Mouse (Mus musculus) heart, postnatal 0 days (tissue): ENCODE results near the gene Ncstn. TPM values are rescaled to one million over a fixed set of nuclear protein-coding genes. Genes with fewer than 3 reads are reported as not detected.
A peak's percentile ranks its signal among the peaks of the same experiment; 100 is the strongest.

Experiments
- ATAC-seq: fragments of 200-750 bp; cut with Nextera tagmentation; 2 replicates; pipeline ENCODE4 v1.8.0; 2017; ENCODE audit warnings: low read depth, moderate number of reproducible peaks, moderate library complexity; ENCODE audit not compliant: insufficient read depth
- DNase-seq: peaks from one replicate; pipeline ENCODE4 v3.0.0-alpha.2; 2016; ENCODE audit warnings: low spot score
- H3K27ac ChIP-seq: fragments of 300-500 bp; sonication (generic); 2 replicates; pipeline ENCODE4 v1.5.1; 2014; ENCODE audit warnings: low read depth, mild to moderate bottlenecking
- H3K27me3 ChIP-seq: fragments of 300-500 bp; sonication (generic); 2 replicates; pipeline ENCODE4 v1.6.1; 2014; ENCODE audit warnings: low read length, mixed read lengths; ENCODE audit not compliant: control insufficient read depth, insufficient read depth
- H3K36me3 ChIP-seq: fragments of 300-500 bp; sonication (generic); replicated peaks from 2 replicates; pipeline ENCODE4 v1.6.1; 2014; ENCODE audit warnings: low read length, mixed read lengths; ENCODE audit not compliant: control insufficient read depth, insufficient read depth
- H3K4me1 ChIP-seq: fragments of 300-500 bp; sonication (generic); 2 replicates; pipeline ENCODE4 v1.6.1; 2014; ENCODE audit warnings: antibody characterized with exemption; ENCODE audit not compliant: control insufficient read depth, insufficient read depth
- H3K4me2 ChIP-seq: fragments of 300-500 bp; sonication (generic); 2 replicates; pipeline ENCODE4 v1.6.1; 2014; ENCODE audit warnings: low read depth, mild to moderate bottlenecking, low read length, moderate library complexity
- H3K4me3 ChIP-seq: fragments of 300-500 bp; sonication (generic); 2 replicates; pipeline ENCODE4 v1.5.1; 2014; ENCODE audit warnings: low read depth, low read length
- H3K9ac ChIP-seq: fragments of 300-500 bp; sonication (generic); replicated peaks from 2 replicates; pipeline ENCODE4 v1.6.1; 2014; ENCODE audit warnings: low read depth, low read length, mixed read lengths
- H3K9me3 ChIP-seq: fragments of 300-500 bp; sonication (generic); replicated peaks from 2 replicates; pipeline ENCODE4 v1.6.1; 2016; ENCODE audit warnings: low read length; ENCODE audit not compliant: control insufficient read depth
- CTCF ChIP-seq: IDR thresholded peaks from 2 replicates; pipeline ENCODE4 v1.5.1; 2016; ENCODE audit warnings: antibody characterized with exemption, control low read depth, low read depth
- EP300 ChIP-seq: IDR thresholded peaks from 2 replicates; pipeline ENCODE4 v1.6.1; 2016; ENCODE audit warnings: antibody characterized with exemption, low read depth
- WGBS: fragments of 180-500 bp; shearing (Covaris S2); extraction: QIAGEN DNeasy Blood & Tissue Kit; methylation state at CpG from one replicate; pipeline ENCODE4 v1.1.7; 2014; 5-methylcytosine and 5-hydroxymethylcytosine counted together
- polyA plus RNA-seq: library from polyadenylated mRNA; unstranded; fragments of >200 nt; fragmentation: Nextera tagmentation; extraction: Ambion mirVana; gene quantifications from 2 replicates; pipeline ENCODE4 v1.2.1, GENCODE M21; 2015
- total RNA-seq: library from RNA; depleted of rRNA; stranded (reverse); fragments of >200 nt; gene quantifications from 2 replicates; pipeline ENCODE4 v1.2.3, GENCODE M21; 2014; ENCODE audit warnings: low replicate concordance; rRNA removed

Gene Ncstn
- total and polyA plus RNA-seq, 2 experiments from 2014 or later: 53.4 to 68.1 TPM

GRCm38 (mm10) chr1:172016031-172016430, 66.6 kb downstream of the Ncstn start:
- Histone ChIP-seq H3K4me2 (peak overlapping the region; percentile 35; the same call in 1 of the 2 replicates), H3K9ac (no peak overlapping the region), H3K9me3 (no peaks in the 10 kb centered on the region), H3K4me1 (peaks cover 11% of the 10 kb centered on the region; the same call in 1 of the 2 replicates), H3K4me3 (no peak overlapping the region), H3K27me3 (no peaks in the 10 kb centered on the region), H3K27ac (no peak overlapping the region; the same call in 1 of the 2 replicates), H3K36me3 (no peaks in the 10 kb centered on the region)
- WGBS: 45% methylated on average over 8 of the region's 8 CpGs
- no peak for DNase-seq
- TF ChIP-seq EP300 (no peak), CTCF (no peak)
- ATAC-seq: no peak

Other genes starting within 250 kb of the Ncstn start
- gene Cd84, start 243.1 kb downstream of the Ncstn start, total RNA-seq: 0.27 and 4.6 TPM in 2 replicates
- gene Cd84, start 243.1 kb downstream of the Ncstn start, polyA plus RNA-seq: 1.7 and 2.1 TPM in 2 replicates
- 0.15 TPM in 1 of 2 replicates, not detected in the other for gene Gm10521, start 187.1 kb downstream of the Ncstn start, total RNA-seq
- not detected in 2 replicates for gene Gm10521, start 187.1 kb downstream of the Ncstn start, polyA plus RNA-seq
- 0.12 TPM in 1 of 2 replicates, not detected in the other for gene Slamf6, start 165.3 kb downstream of the Ncstn start, total RNA-seq
- gene Slamf6, start 165.3 kb downstream of the Ncstn start, polyA plus RNA-seq: 0.11 and 0.26 TPM in 2 replicates
- gene Vangl2, start 54.4 kb downstream of the Ncstn start, total RNA-seq: 11.2 and 11.4 TPM in 2 replicates
- gene Vangl2, start 54.4 kb downstream of the Ncstn start, polyA plus RNA-seq: 4.7 and 5.2 TPM in 2 replicates
- not detected in 2 replicates for gene Nhlh1, start 25.2 kb downstream of the Ncstn start, total RNA-seq
- gene Nhlh1, start 25.2 kb downstream of the Ncstn start, polyA plus RNA-seq: not detected in 2 replicates
- 148 and 174 TPM in 2 replicates for gene Copa, start 266 bp downstream of the Ncstn start, total RNA-seq
- 101 and 102 TPM in 2 replicates for gene Copa, start 266 bp downstream of the Ncstn start, polyA plus RNA-seq
- 157 and 250 TPM in 2 replicates for gene Pex19, start 44.0 kb upstream of the Ncstn start, total RNA-seq
- gene Pex19, start 44.0 kb upstream of the Ncstn start, polyA plus RNA-seq: 155 and 161 TPM in 2 replicates
- gene Dcaf8, start 65.3 kb upstream of the Ncstn start, total RNA-seq: 119 and 129 TPM in 2 replicates
- 116 and 119 TPM in 2 replicates for gene Dcaf8, start 65.3 kb upstream of the Ncstn start, polyA plus RNA-seq
- 78.3 and 105 TPM in 2 replicates for gene Pea15a, start 124.0 kb upstream of the Ncstn start, total RNA-seq
- 99.2 and 99.3 TPM in 2 replicates for gene Pea15a, start 124.0 kb upstream of the Ncstn start, polyA plus RNA-seq
- 61.2 and 68.0 TPM in 2 replicates for gene Casq1, start 137.1 kb upstream of the Ncstn start, total RNA-seq
- gene Casq1, start 137.1 kb upstream of the Ncstn start, polyA plus RNA-seq: 60.3 and 65.0 TPM in 2 replicates
- not detected in 2 replicates for gene Atp1a4, start 175.6 kb upstream of the Ncstn start, total RNA-seq
- gene Atp1a4, start 175.6 kb upstream of the Ncstn start, polyA plus RNA-seq: 0.07 TPM in 2 replicates
- 22.1 and 30.8 TPM in 2 replicates for gene Igsf8, start 178.8 kb upstream of the Ncstn start, total RNA-seq
- 11.4 and 12.6 TPM in 2 replicates for gene Igsf8, start 178.8 kb upstream of the Ncstn start, polyA plus RNA-seq
- 130 and 131 TPM in 2 replicates for gene Atp1a2, start 215.3 kb upstream of the Ncstn start, total RNA-seq
- gene Atp1a2, start 215.3 kb upstream of the Ncstn start, polyA plus RNA-seq: 27.1 and 29.0 TPM in 2 replicates
- not detected in 2 replicates for gene Kcnj9, start 246.5 kb upstream of the Ncstn start, total RNA-seq
- not detected in 2 replicates for gene Kcnj9, start 246.5 kb upstream of the Ncstn start, polyA plus RNA-seq